Mouse (Mus musculus) intestine, embryonic 16.5 days (tissue): ENCODE results near the gene Pde6h. TPM values are rescaled to one million over a fixed set of nuclear protein-coding genes. Genes with fewer than 3 reads are reported as not detected.
A peak's percentile ranks its signal among the peaks of the same experiment; 100 is the strongest.
"Not testable (repeated sequence)": the region's sequence is repeated elsewhere in the genome, so short reads cannot be mapped to it uniquely, and the experiment has no call there.

ENCODE experiments used
- ATAC-seq: fragments of 200-750 bp; cut with Nextera tagmentation; 2 replicates; pipeline ENCODE4 v1.8.0; 2017; ENCODE audit warnings: moderate TSS enrichment, moderate library complexity
- H3K27ac ChIP-seq: fragments of 300-500 bp; sonication (generic); 2 replicates; pipeline ENCODE4 v1.5.1; 2014; ENCODE audit warnings: mild to moderate bottlenecking, low read length
- H3K27me3 ChIP-seq: fragments of 300-500 bp; sonication (generic); replicated peaks from 2 replicates; pipeline ENCODE4 v1.6.1; 2014; ENCODE audit warnings: low read length, control low read depth, mixed read lengths; ENCODE audit not compliant: control insufficient read depth, insufficient read depth
- H3K36me3 ChIP-seq: fragments of 300-500 bp; sonication (generic); 2 replicates; pipeline ENCODE4 v1.6.1; 2014; ENCODE audit warnings: low read length, control low read depth; ENCODE audit not compliant: control insufficient read depth, insufficient read depth
- H3K4me1 ChIP-seq: fragments of 300-500 bp; sonication (generic); 2 replicates; pipeline ENCODE4 v1.6.1; 2014; ENCODE audit warnings: low read length, control low read depth, mixed read lengths; ENCODE audit not compliant: control insufficient read depth, insufficient read depth
- H3K4me2 ChIP-seq: fragments of 300-500 bp; sonication (generic); 2 replicates; pipeline ENCODE4 v1.6.1; 2014; ENCODE audit warnings: low read depth, low read length, control low read depth
- H3K4me3 ChIP-seq: fragments of 300-500 bp; sonication (generic); 2 replicates; pipeline ENCODE4 v1.5.1; 2014; ENCODE audit warnings: mild to moderate bottlenecking, low read length
- H3K9ac ChIP-seq: fragments of 300-500 bp; sonication (generic); 2 replicates; pipeline ENCODE4 v1.6.1; 2014; ENCODE audit warnings: low read depth, low read length
- H3K9me3 ChIP-seq: fragments of 300-500 bp; sonication (generic); 2 replicates; pipeline ENCODE4 v1.6.1; 2016; ENCODE audit warnings: low read length, control low read depth; ENCODE audit not compliant: control insufficient read depth
- WGBS: fragments of 180-500 bp; shearing (Covaris S2); extraction: QIAGEN DNeasy Blood & Tissue Kit; methylation state at CpG from one replicate; pipeline ENCODE4 v1.1.7; 2014; 5-methylcytosine and 5-hydroxymethylcytosine counted together
- polyA plus RNA-seq: library from polyadenylated mRNA; unstranded; fragments of >200 nt; fragmentation: Nextera tagmentation; extraction: Ambion mirVana; gene quantifications from 2 replicates; pipeline ENCODE4 v1.2.1, GENCODE M21; 2015

Pde6h gene
- polyA plus RNA-seq, 1 experiment from 2014 or later: 0.40 TPM

GRCm38 (mm10) chr6:136957062-136957461 is 33.4 kb downstream of the Pde6h start:
- ATAC-seq: no peak
- Histone ChIP-seq H3K36me3 (no peaks in the 10 kb centered on the region), H3K4me3 (no peak overlapping the region), H3K9ac (no peak overlapping the region), H3K9me3 (no peaks in the 10 kb centered on the region), H3K4me1 (no peaks in the 10 kb centered on the region), H3K27me3 (no peaks in the 10 kb centered on the region), H3K27ac (no peak overlapping the region), H3K4me2 (no peak overlapping the region)
- 63% methylated on average over 7 of the region's 7 CpGs for WGBS

DNA sequence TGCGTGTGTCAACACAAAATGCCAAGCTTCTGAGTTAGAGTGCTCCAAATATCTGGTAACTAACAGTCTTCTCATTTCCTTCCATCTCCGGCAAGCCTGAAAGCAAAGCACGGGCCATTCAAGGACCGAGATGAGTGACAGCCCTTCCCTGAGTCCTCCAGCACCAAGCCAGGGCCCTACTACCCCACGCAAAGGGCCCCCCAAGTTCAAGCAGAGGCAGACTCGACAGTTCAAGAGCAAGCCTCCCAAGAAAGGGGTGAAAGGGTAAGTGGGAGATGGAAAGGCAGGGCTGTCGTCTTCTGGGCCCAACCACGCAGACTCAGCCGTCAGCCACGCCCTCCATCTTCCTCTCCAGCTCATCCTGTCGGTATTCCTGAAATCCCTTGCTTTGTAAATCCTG is 35.5 kb downstream of the Pde6h start:
- Histone ChIP-seq H3K36me3 (no peaks in the 10 kb centered on the region), H3K9me3 (no peaks in the 10 kb centered on the region), H3K4me3 (no peak overlapping the region), H3K4me1 (no peaks in the 10 kb centered on the region), H3K4me2 (no peak overlapping the region), H3K27me3 (no peaks in the 10 kb centered on the region), H3K9ac (no peak overlapping the region), H3K27ac (no peak overlapping the region)
- no peak for ATAC-seq
- 60% methylated on average over 11 of the region's 11 CpGs for WGBS

DNA sequence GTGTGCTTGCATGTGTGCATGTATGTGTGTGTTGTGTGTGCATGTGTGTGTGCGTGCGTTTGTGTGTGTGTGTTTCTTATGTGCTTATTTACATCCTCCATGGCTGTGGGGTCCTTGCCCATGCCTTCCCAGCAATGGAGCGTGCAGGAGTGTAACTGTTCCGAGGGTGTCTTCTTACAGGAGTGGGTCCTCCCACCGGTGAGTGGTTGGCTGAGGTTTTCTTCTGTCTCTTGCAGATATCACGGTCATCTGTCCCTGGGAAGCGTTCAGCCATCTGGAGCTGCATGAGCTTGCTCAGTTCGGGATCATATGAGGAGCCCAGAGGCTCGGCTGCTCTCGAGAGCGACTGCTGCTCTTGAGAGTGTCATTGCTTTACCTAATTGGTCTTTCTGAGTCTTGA is 39.3 kb downstream of the Pde6h start:
- Histone ChIP-seq H3K4me2 (no peak overlapping the region), H3K9ac (no peak overlapping the region), H3K36me3 (no peaks in the 10 kb centered on the region), H3K27ac (no peak overlapping the region), H3K9me3 (no peaks in the 10 kb centered on the region), H3K4me1 (peaks cover 4% of the 10 kb centered on the region), H3K4me3 (no peak overlapping the region), H3K27me3 (no peaks in the 10 kb centered on the region)
- ATAC-seq: no peak
- 76% methylated on average over 11 of the region's 11 CpGs for WGBS

DNA sequence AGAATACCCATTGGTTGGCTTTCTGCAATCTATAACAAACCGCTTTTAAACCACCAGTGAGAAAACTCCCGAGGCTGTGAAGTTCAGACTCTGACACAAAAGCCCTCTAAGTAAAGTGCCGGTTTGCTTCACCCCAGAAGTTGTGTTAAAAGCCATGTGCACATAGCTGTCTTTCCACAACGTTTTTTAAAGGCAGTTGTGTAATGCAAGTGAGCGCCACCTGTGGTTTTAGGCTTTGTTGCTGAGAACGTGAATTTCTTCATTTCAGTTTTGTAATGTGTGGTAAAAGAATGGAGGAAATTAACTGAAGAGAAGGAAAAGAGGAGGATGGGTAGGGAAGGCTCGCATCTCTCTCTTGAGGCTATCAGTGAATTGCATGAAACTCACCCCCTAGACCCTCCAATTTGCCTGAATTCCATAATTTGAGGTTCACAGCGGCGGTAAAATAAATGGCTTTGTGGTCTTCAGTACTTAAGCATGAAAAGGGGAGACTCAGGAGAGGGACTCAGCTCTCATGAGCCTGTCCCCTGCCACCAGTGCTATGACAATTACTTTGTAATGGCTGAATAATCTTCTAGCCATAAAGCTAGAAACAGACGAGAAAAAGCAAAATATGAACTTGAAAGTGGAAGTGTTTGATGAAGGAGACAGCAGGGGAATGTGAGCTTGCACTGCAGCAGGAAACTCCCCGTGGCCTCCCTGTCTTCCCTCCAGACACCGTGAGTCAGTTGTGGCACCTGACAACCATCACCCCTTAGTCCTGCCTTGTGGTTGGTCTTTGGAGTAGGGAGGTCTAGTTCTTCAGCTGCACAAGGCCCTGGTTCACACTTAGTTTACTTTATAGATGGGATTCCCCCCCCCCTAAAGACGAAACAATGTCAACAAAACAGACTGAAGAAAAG is 41.2 kb downstream of the Pde6h start:
- H3K36me3 ChIP-seq: no peaks in the 10 kb centered on the region
- no peak overlapping the region for H3K4me3 ChIP-seq
- no peaks in the 10 kb centered on the region for H3K9me3 ChIP-seq
- no peak overlapping the region for H3K9ac ChIP-seq
- peaks cover 4% of the 10 kb centered on the region for H3K4me1 ChIP-seq
- H3K27ac ChIP-seq: no peak overlapping the region
- H3K4me2 ChIP-seq: no peak overlapping the region
- 64% methylated on average over 13 of the region's 13 CpGs for WGBS
- no peak for ATAC-seq
- H3K27me3 ChIP-seq: no peaks in the 10 kb centered on the region

DNA sequence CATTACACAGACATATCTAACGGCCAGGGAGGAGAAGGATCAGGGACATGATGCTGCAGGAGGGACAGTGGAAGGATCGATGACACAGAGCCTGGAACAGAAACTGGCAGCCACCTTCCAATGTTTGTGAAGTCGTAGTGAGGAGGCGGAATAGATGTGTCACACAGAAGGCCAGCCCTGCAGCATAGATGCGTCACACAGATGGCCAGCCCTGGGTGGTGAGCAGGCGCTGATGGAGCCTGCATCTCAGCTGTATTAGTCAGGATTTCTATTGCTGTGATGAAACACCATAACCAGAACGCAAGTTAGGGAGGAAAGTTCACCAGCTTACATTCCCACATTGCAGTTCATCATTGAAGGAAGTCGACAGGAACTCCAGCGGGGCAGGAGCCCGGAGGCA is 42.3 kb downstream of the Pde6h start:
- peaks cover 4% of the 10 kb centered on the region for H3K4me1 ChIP-seq
- no peak overlapping the region for H3K9ac ChIP-seq
- H3K27me3 ChIP-seq: no peaks in the 10 kb centered on the region
- H3K4me2 ChIP-seq: no peak overlapping the region
- WGBS: 71% methylated on average over 10 of the region's 10 CpGs
- H3K36me3 ChIP-seq: no peaks in the 10 kb centered on the region
- ATAC-seq: no peak
- no peak overlapping the region for H3K27ac ChIP-seq
- no peak overlapping the region for H3K4me3 ChIP-seq
- H3K9me3 ChIP-seq: no peaks in the 10 kb centered on the region

DNA sequence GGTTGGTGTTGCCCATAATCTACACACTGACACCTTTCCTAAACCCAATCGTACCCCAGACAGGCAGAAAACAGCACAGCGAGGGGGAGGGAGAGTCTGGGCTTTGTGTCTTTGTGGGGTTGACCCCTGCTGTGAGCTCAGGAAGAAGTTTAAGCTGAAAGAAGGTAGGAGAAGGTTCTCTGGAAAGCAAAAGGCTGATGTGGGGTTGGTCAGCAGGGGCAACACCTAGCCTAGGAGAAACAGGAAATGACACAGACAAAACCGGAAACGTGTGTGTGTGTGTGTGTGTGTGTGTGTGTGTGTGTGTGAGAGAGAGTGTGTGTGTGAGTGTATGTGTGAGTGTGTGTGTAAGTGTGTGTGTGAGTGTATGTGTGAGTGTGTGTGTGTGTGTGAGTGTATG is 43.8 kb downstream of the Pde6h start:
- Histone ChIP-seq H3K36me3 (no peaks in the 10 kb centered on the region), H3K4me2 (no peak overlapping the region), H3K27ac (no peak overlapping the region), H3K4me3 (no peak overlapping the region), H3K9ac (no peak overlapping the region), H3K27me3 (no peaks in the 10 kb centered on the region), H3K9me3 (no peaks in the 10 kb centered on the region), H3K4me1 (peaks cover 4% of the 10 kb centered on the region)
- ATAC-seq: no peak
- 74% methylated on average over 4 of the region's 4 CpGs for WGBS

DNA sequence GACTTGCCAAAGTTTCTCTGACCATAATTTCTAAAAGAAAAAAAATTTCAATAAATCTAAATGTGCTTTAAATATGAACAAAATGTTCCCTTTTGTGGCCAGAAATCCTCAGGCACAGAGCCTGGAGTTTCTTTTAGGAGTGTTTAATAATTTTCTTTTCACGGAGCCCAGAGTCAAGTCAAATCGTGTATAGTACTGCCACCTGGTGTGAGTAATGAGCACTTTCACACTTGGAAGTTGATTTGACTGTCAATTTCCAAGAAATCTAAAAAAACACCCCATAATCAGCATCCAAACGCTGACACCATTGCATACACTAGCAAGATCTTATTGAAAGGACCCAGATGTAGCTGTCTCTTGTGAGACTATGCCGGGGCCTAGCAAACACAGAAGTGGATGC is 45.2 kb downstream of the Pde6h start:
- H3K4me1 ChIP-seq, H3K9ac ChIP-seq, H3K4me2 ChIP-seq, H3K27ac ChIP-seq, H3K36me3 ChIP-seq, H3K9me3 ChIP-seq, H3K27me3 ChIP-seq, H3K4me3 ChIP-seq: not testable (repeated sequence)
- 22% methylated on average over 4 of the region's 4 CpGs for whole genome bisulfite sequencing
- ATAC-seq: peak; percentile 64; the same call in 1 of the 2 replicates

DNA sequence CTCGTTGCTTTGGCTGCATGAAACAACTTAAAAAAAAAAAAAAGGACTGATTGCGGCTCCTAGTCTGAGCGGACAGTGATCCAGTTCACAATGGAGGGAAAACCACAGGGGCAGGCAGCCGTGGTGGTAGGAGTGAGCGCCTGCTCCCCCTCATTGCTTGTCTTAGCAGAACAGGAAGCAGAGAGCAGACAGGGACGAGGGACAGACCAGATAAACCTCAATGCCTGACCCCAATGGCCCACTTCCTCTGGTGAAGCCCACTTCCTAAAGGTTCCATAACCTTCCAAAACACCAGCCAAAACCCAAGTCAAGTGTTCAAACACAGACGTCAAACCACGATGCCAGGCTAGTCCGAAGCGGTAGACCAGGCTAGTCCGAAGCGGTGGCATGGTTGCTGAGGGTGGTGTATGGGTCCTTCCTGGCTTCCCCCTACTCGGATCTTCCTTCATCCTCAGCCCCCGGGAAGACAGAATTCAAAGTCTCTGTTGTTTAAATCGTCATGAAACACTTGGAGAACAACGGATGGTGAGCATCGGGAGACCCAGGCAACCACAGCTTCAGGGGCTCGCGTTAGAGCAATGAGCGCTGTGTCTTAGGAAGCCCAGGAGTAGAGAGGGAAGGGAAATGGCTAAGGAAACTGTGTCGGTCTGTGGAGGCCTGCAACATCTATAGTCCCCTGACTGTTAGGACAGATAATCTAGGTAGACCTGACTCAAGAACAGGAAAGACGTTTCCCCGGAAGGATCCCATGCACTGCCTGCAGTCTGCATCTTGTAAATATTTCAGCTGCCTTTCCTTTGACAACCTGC is 55.8 kb downstream of the Pde6h start:
- Histone ChIP-seq H3K9me3 (no peaks in the 10 kb centered on the region), H3K36me3 (no peaks in the 10 kb centered on the region), H3K4me2 (no peak overlapping the region), H3K4me3 (no peak overlapping the region), H3K27me3 (no peaks in the 10 kb centered on the region), H3K9ac (no peak overlapping the region), H3K27ac (no peak overlapping the region), H3K4me1 (peaks cover 10% of the 10 kb centered on the region; the same call in 1 of the 2 replicates)
- ATAC-seq: no peak
- WGBS: 81% methylated on average over 23 of the region's 23 CpGs

GRCm38 (mm10) chr6:136980331-136980746 is 56.7 kb downstream of the Pde6h start:
- Histone ChIP-seq H3K36me3 (no peaks in the 10 kb centered on the region), H3K9me3 (no peaks in the 10 kb centered on the region), H3K4me3 (no peak overlapping the region), H3K4me1 (peaks cover 13% of the 10 kb centered on the region; the same call in 1 of the 2 replicates), H3K9ac (0 out of 2 replicates have a peak overlapping the region, but pooled peaks have one; percentile 37), H3K27me3 (no peaks in the 10 kb centered on the region), H3K27ac (no peak overlapping the region), H3K4me2 (no peak overlapping the region)
- ATAC-seq: peak; percentile 66
- WGBS: 36% methylated on average over 3 of the region's 3 CpGs
